Mouse (Mus musculus) CH12.LX (cell line): ENCODE measurements around the gene AB124611. TPM values are rescaled to one million over a fixed set of nuclear protein-coding genes. Genes with fewer than 3 reads are reported as not detected.
"Not testable (repeated sequence)": the region's sequence is repeated elsewhere in the genome, so short reads cannot be mapped to it uniquely, and the experiment has no call there.

Source experiments
- DNase-seq: peaks from one replicate; pipeline ENCODE4 v3.0.0-alpha.2; 2013; ENCODE audit errors: extremely low read depth
- H3K27ac ChIP-seq: 2 replicates; pipeline ENCODE4 v1.5.1; 2012; ENCODE audit warnings: low read depth, mild to moderate bottlenecking, control low read depth, moderate library complexity; ENCODE audit not compliant: insufficient read depth
- H3K27me3 ChIP-seq: replicated peaks from 2 replicates; pipeline ENCODE3; 2012; ENCODE audit warnings: inconsistent platforms
- H3K36me3 ChIP-seq, 2 experiments: replicated peaks in 1 of 2; 2 replicates each; pipeline versions ENCODE3 to v1.6.1; 2012; ENCODE audit warnings: inconsistent platforms in 1 of 2, low read length in 1 of 2, mild to moderate bottlenecking in 1 of 2, mixed read lengths in 1 of 2, moderate library complexity in 1 of 2; ENCODE audit not compliant: control insufficient read depth in 1 of 2, insufficient read depth in 1 of 2
- H3K4me1 ChIP-seq, 2 experiments: 2 replicates each; pipeline ENCODE4 v1.6.1; 2012; ENCODE audit warnings: inconsistent platforms in 1 of 2, moderate library complexity in 1 of 2; ENCODE audit not compliant: insufficient read depth in 2 of 2, control insufficient read depth in 1 of 2
- H3K4me2 ChIP-seq: 2 replicates; pipeline ENCODE4 v1.6.1; 2012; ENCODE audit warnings: low read depth, mild to moderate bottlenecking, control low read depth; ENCODE audit not compliant: poor library complexity, insufficient read depth, severe bottlenecking
- H3K4me3 ChIP-seq, 3 experiments: fragments of 150-350 bp in 1 of 3; sonication (generic) in 1 of 3; replicated peaks in 1 of 3; 2 replicates each; pipeline versions ENCODE3 to v1.5.1; 2011 to 2012; ENCODE audit warnings: low read depth in 2 of 3, low read length in 2 of 3, mild to moderate bottlenecking in 2 of 3, moderate library complexity in 2 of 3, control low read depth in 1 of 3, improper control_type of control experiment in 1 of 3, inconsistent platforms in 1 of 3, mixed read lengths in 1 of 3; ENCODE audit not compliant: poor library complexity in 1 of 3
- H3K79me2 ChIP-seq: replicated peaks from 2 replicates; pipeline ENCODE4 v1.6.1; 2012; ENCODE audit warnings: mild to moderate bottlenecking, moderate library complexity; ENCODE audit not compliant: control insufficient read depth, poor library complexity, insufficient read depth, severe bottlenecking; ENCODE audit errors: extremely low read depth
- H3K9ac ChIP-seq: 2 replicates; pipeline ENCODE4 v1.6.1; 2012; ENCODE audit warnings: low read depth, mild to moderate bottlenecking, control low read depth, moderate library complexity; ENCODE audit not compliant: insufficient read depth
- H3K9me3 ChIP-seq: replicated peaks from 2 replicates; pipeline ENCODE3; 2012; ENCODE audit warnings: low read length, inconsistent platforms, mixed read lengths
- BHLHE40 ChIP-seq: IDR thresholded peaks from 2 replicates; pipeline ENCODE4 v1.6.1; 2011; ENCODE audit warnings: mild to moderate bottlenecking, low read depth, low read length, improper control_type of control experiment
- JUN ChIP-seq: IDR thresholded peaks from 2 replicates; pipeline ENCODE4 v1.6.1; 2011; ENCODE audit warnings: low read depth, mild to moderate bottlenecking, low read length, improper control_type of control experiment, moderate library complexity; ENCODE audit not compliant: insufficient read depth
- KAT2A ChIP-seq: IDR thresholded peaks from 2 replicates; pipeline ENCODE4 v1.6.1; 2012; ENCODE audit warnings: low read length, improper control_type of control experiment, inconsistent platforms; ENCODE audit not compliant: insufficient replicate concordance
- USF1 ChIP-seq: IDR thresholded peaks from 2 replicates; pipeline ENCODE4 v1.6.1; 2014; ENCODE audit warnings: low read depth, mild to moderate bottlenecking, inconsistent platforms, low read length, improper control_type of control experiment
- ZKSCAN1 ChIP-seq: IDR thresholded peaks from 2 replicates; pipeline ENCODE4 v1.6.1; 2012; ENCODE audit warnings: low read depth, inconsistent platforms, low read length, improper control_type of control experiment, borderline replicate concordance
- dilution Hi-C: fragments of 300-500 bp; cut with MboI; formaldehyde crosslinking; loops from 2 replicates; pipeline ENCODE4 v1.14.3; 2020; ENCODE audit warnings: low sequenced_read_pairs; ENCODE audit not compliant: extremely low pct_unique_long_range_greater_than_20kb, extremely low pct_ligation_motif_present
- in situ Hi-C: fragments of 300-500 bp; cut with MboI; formaldehyde crosslinking; loops from 3 replicates; pipeline ENCODE4 v1.14.3; 2019; ENCODE audit warnings: low sequenced_read_pairs, low pct_ligation_motif_present, low pct_unique_long_range_greater_than_20kb, mixed read lengths
- polyA plus RNA-seq: library from polyadenylated mRNA; unstranded; fragments of >175 nt; gene quantifications from 2 replicates; pipeline ENCODE4 v1.2.1, GENCODE M21; 2012; ENCODE audit warnings: low read depth; ENCODE audit not compliant: insufficient read length
- total RNA-seq, 2 experiments: library from RNA; depleted of rRNA; stranded (reverse); fragments of 300-350 nt in 1 of 2; fragments of >200 nt in 1 of 2; gene quantifications; 2 replicates each; pipeline ENCODE4 v1.2.3; 2012 to 2014

The AB124611 gene
- total and polyA plus RNA-seq, 3 experiments = 0.89 to 2.1 (median 1.5) TPM

DNA sequence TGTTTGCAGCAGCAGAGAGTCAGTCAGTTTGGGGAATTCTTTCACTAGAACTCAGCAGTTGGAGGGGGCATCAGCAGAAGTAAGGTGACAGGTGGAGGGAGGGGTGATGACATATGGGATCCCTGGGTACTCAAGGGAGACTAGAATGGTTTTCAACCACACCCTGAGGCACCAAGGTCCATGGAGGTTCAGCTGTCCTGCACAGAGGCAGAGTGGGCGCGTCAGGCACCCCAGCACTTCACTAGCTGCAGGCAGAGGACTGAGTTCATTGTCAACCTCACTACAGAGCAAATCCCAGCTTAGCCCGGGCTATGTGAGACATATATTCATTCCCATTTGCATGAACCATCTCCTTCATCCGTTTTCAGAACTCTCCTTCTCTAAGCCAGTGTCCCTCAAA, 11.0 kb downstream of the AB124611 start:
- Histone ChIP-seq H3K27me3 (no peaks in the 10 kb centered on the region), H3K36me3 (no peaks in the 10 kb centered on the region), H3K79me2 (no peaks in the 10 kb centered on the region), H3K9ac (no peak overlapping the region), H3K4me2 (no peak overlapping the region), H3K4me1 (peaks cover 4 to 7% of the 10 kb centered on the region in 2 experiments; a peak in 1 of 4 replicates), H3K9me3 (no peaks in the 10 kb centered on the region), H3K27ac (no peak overlapping the region), H3K4me3 (no peak overlapping the region)
- dilution Hi-C loops = no loop called here
- in situ Hi-C loops = no loop called here
- TF ChIP-seq USF1 (no peak), JUN (no peak), ZKSCAN1 (no peak)
- no peak for DNase-seq

DNA sequence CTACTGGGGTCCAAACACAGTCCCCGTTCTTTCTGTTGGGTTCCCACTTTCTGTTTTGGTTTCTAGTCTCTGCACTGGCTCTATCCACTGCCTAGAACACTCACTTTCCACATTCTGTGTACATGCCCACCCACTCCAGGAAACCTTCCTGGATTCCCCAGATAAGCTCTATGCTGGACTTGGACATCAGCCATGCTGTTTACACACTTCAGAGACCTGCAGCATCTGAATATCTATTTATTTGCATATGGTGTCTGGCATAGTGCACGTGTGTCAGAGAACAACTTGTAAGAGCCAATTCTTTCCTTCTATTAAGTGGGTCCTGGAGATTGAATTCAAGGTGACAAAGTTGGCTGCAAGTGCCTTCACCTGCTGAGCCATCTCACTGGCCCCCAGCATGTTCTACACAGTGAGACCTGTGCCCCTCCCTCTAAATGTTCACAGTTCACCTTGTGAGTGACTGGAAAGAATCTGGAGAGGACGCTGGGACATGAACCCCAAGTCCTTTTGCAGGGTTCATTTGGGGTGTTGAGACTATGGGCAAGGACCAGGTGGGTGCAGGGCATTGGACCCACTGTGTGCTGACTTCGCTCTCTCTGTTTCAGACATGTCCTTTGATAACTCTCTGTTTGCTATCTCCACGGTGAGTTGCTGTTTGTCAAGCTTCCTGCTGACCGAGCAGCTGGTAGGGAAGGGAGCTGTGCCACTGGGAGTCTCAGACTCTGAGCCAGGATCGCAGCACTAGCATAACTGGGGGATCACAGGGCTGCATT, 14.2 kb downstream of the AB124611 start:
- Histone ChIP-seq H3K27me3 (no peaks in the 10 kb centered on the region), H3K4me3 (peak overlapping the region in 1 of 3 experiments; percentile 25), H3K4me2 (peak overlapping the region; percentile 26; the same call in 1 of the 2 replicates), H3K4me1 (peaks cover 2 to 7% of the 10 kb centered on the region in 2 experiments), H3K9ac (no peak overlapping the region), H3K79me2 (no peaks in the 10 kb centered on the region), H3K36me3 (no peaks in the 10 kb centered on the region)
- no peak for DNase-seq
- dilution Hi-C loops = no loop called here
- TF ChIP-seq BHLHE40 (peak; percentile 67), KAT2A (no peak)
- TF ChIP-seq, all 38 proteins: peak for 1
- in situ Hi-C loops = no loop called here
- Histone ChIP-seq H3K27ac (no peak overlapping the region), H3K9me3 (no peaks in the 10 kb centered on the region)

DNA sequence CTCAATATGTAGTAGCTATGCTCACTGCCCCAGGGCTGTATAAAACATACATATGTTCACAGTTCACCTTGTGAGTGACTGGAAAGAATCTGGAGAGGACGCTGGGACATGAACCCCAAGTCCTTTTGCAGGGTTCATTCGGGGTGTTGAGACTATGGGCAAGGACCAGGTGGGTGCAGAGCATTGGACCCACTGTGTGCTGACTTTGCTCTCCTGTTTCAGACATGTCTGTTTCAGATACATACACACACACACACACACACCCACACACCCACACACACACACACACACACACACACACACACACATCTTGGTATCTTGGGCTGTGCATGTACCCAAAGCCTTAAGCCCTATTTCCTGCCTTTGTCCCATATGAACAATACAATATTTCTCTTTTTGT, 16.0 kb downstream of the AB124611 start:
- H3K27me3 ChIP-seq, H3K79me2 ChIP-seq, H3K4me3 ChIP-seq, H3K27ac ChIP-seq, H3K4me2 ChIP-seq, H3K9me3 ChIP-seq, dilution Hi-C loops, H3K36me3 ChIP-seq, H3K9ac ChIP-seq, H3K4me1 ChIP-seq, DNase-seq, in situ Hi-C loops: not testable (repeated sequence)
